Mouse (Mus musculus) embryonic fibroblast, embryonic 13.5 days (primary cell): ENCODE measurements around the gene Phf23.

Experiments used
- CTCF ChIP-seq: IDR thresholded peaks from 2 replicates; pipeline ENCODE4 v1.5.1; 2011; ENCODE audit warnings: mild to moderate bottlenecking, control low read depth, low read length, moderate library complexity, borderline replicate concordance; ENCODE audit not compliant: insufficient read depth
- POLR2A ChIP-seq: IDR thresholded peaks from 2 replicates; pipeline ENCODE4 v1.6.1; 2011; ENCODE audit warnings: low read depth, mild to moderate bottlenecking, control low read depth, low read length, moderate library complexity

DNA sequence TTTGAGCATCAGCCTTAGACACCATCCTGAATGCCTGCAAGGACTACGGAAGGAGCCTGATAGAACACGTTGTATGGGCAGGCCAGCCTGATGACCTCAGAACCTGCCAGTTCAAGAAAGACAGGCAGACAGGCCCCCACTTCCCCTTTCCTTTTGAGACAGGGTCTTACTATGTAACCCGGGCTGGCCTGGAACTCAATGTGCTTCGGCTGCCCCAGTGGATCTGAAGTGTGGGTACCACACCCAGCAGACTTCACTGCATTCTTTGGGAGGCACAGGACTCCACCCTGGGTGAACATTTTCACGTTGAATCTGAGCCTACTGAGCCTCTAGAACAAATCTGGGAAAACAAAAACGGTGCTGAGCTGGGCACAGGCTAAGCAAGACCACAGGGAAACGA, 42.6 kb downstream of the Phf23 start:
- no peak for TF ChIP-seq POLR2A
- no peak for TF ChIP-seq CTCF
